Comparison of ENCODE assay signal across 8 mouse cellular contexts in genomic region chr13:104285737-104286311, GRCm38 (mm10). TPM values are rescaled to one million over a fixed set of nuclear protein-coding genes. Genes with fewer than 3 reads are reported as not detected.
DNase-seq lines count a peak whose midpoint lies in the region; ATAC-seq and TF ChIP-seq lines count a peak whose summit lies in the region.

No protein-coding gene starts in this region.

- no peaks in the 10 kb centered on the region for H3K27me3 ChIP-seq in forebrain, postnatal 0 days (ENCODE audit: insufficient read depth, low read length)
- H3K27me3 ChIP-seq in hindbrain, postnatal 0 days (ENCODE audit: insufficient read depth, low read length): no peaks in the 10 kb centered on the region
- H3K27me3 ChIP-seq in midbrain, embryonic 12.5 days: no peaks in the 10 kb centered on the region

- H3K4me2 ChIP-seq in forebrain, postnatal 0 days (ENCODE audit: low read depth): peak overlapping the region; percentile 68
- peak overlapping the region; percentile 77 for H3K4me2 ChIP-seq in hindbrain, postnatal 0 days (ENCODE audit: low read depth, low read length)
- peak overlapping the region; percentile 65 for H3K4me2 ChIP-seq in midbrain, embryonic 12.5 days (replicated peaks)

- no peak for TF ChIP-seq CTCF in forebrain, postnatal 0 days (IDR thresholded peaks at IDR 0.05; ENCODE audit: low read depth)
- no peak for TF ChIP-seq CTCF in hindbrain, postnatal 0 days (IDR thresholded peaks at IDR 0.05; ENCODE audit: low read depth)

- peak; percentile 95 for DNase-seq in heart, adult 11 months
- DNase-seq in heart, postnatal 25 days (ENCODE audit: low spot score): no peak
- DNase-seq in cerebellum, adult 11-12 months: peak; percentile 14
- DNase-seq in forebrain, postnatal 0 days: peak; percentile 35
- DNase-seq in hindbrain, postnatal 0 days (ENCODE audit: low spot score): peak; percentile 52
- peak; percentile 13 for DNase-seq in left cerebral cortex, postnatal 4 days
- DNase-seq in thymus, postnatal 10 days (ENCODE audit: low spot score in 2 of 2): peak; percentile 15 to 26

- peak overlapping the region; percentile 44 for H3K4me3 ChIP-seq in forebrain, postnatal 0 days (ENCODE audit: low read depth, low read length)
- peak overlapping the region; percentile 40 for H3K4me3 ChIP-seq in hindbrain, postnatal 0 days (ENCODE audit: low read length)
- H3K4me3 ChIP-seq in midbrain, embryonic 12.5 days: peak overlapping the region; percentile 47

- no peak for ATAC-seq in forebrain, postnatal 0 days
- ATAC-seq in hindbrain, postnatal 0 days: no peak
- no peak for ATAC-seq in midbrain, embryonic 12.5 days (ENCODE audit: low FRiP score, low read depth)

- H3K9me3 ChIP-seq in forebrain, postnatal 0 days (ENCODE audit: low read length): no peaks in the 10 kb centered on the region
- H3K9me3 ChIP-seq in hindbrain, postnatal 0 days (ENCODE audit: low read length): no peaks in the 10 kb centered on the region
- H3K9me3 ChIP-seq in midbrain, embryonic 12.5 days: no peaks in the 10 kb centered on the region

- 2% methylated on average over 10 of the region's 10 CpGs for WGBS in forebrain, postnatal 0 days
- WGBS in hindbrain, postnatal 0 days: under 1% methylated on average over 10 of the region's 10 CpGs
- under 1% methylated on average over 10 of the region's 10 CpGs for WGBS in midbrain, embryonic 12.5 days

- no peaks in the 10 kb centered on the region; the same call in 1 of the 2 replicates for H3K4me1 ChIP-seq in forebrain, postnatal 0 days (ENCODE audit: insufficient read depth)
- peaks cover 3% of the 10 kb centered on the region; the same call in 1 of the 2 replicates for H3K4me1 ChIP-seq in hindbrain, postnatal 0 days (ENCODE audit: insufficient read depth, low read length)
- peaks cover 16% of the 10 kb centered on the region for H3K4me1 ChIP-seq in midbrain, embryonic 12.5 days

- peak overlapping the region; percentile 51 for H3K9ac ChIP-seq in forebrain, postnatal 0 days
- H3K9ac ChIP-seq in hindbrain, postnatal 0 days (replicated peaks; ENCODE audit: low read length): peak overlapping the region; percentile 18
- peak overlapping the region; percentile 46; the same call in 1 of the 2 replicates for H3K9ac ChIP-seq in midbrain, embryonic 12.5 days (replicated peaks)

- H3K27ac ChIP-seq in forebrain, postnatal 0 days (ENCODE audit: low read depth, low read length): peak overlapping the region; percentile 74
- peak overlapping the region; percentile 64 for H3K27ac ChIP-seq in hindbrain, postnatal 0 days
- peak overlapping the region; percentile 35; the same call in 1 of the 2 replicates for H3K27ac ChIP-seq in midbrain, embryonic 12.5 days (replicated peaks)

- no peaks in the 10 kb centered on the region for H3K36me3 ChIP-seq in forebrain, postnatal 0 days (ENCODE audit: insufficient read depth)
- H3K36me3 ChIP-seq in hindbrain, postnatal 0 days (ENCODE audit: insufficient read depth, low read length): no peaks in the 10 kb centered on the region
- no peaks in the 10 kb centered on the region for H3K36me3 ChIP-seq in midbrain, embryonic 12.5 days

- intact Hi-C loops in heart, postnatal 25 days (cut with DNase I): loop anchor here (2.0 to 5.0 kb wide), 3 partner anchors 395 to 656 kb away; no protein-coding TSS in a partner anchor
- intact Hi-C loops in left cerebral cortex, postnatal 4 days (cut with DNase I): loop anchor here (2.0 to 10.0 kb wide), 4 partner anchors 236 to 649 kb away; no protein-coding TSS in a partner anchor

RNA-seq across cellular contexts. Expression of gene Adamts6, which starts 1.8 kb away (rescaled TPM):
- total RNA-seq in heart, postnatal 25 days (2021): 1 to 10 TPM; 3.5 to 3.8 TPM
- total RNA-seq in forebrain, postnatal 0 days (2014; rRNA removed): 3.5 and 4.6 TPM in 2 replicates
- polyA plus RNA-seq in forebrain, postnatal 0 days (2015; fragmentation: Nextera tagmentation; extraction: Ambion mirVana): 0.26 and 0.62 TPM in 2 replicates
- 6.1 and 8.9 TPM in 2 replicates for total RNA-seq in hindbrain, postnatal 0 days (2014; rRNA removed)
- polyA plus RNA-seq in hindbrain, postnatal 0 days (2015; fragmentation: Nextera tagmentation; extraction: Ambion mirVana): 1.1 TPM in 2 replicates
- total RNA-seq in left cerebral cortex, postnatal 4 days (2021): 1 to 10 TPM; 3.5 to 3.7 TPM
- polyA plus RNA-seq in midbrain, embryonic 12.5 days (2016; fragmentation: Nextera tagmentation; extraction: Ambion mirVana): 2.9 and 4.6 TPM in 2 replicates

RNA-seq across cellular contexts. Expression of gene Ppwd1, which starts 57.2 kb away (rescaled TPM):
- 1 to 10 TPM; 5.9 to 6.1 TPM for total RNA-seq in heart, postnatal 25 days (2021)
- 7.8 and 10.0 TPM in 2 replicates for total RNA-seq in forebrain, postnatal 0 days (2014; rRNA removed)
- 4.4 and 4.6 TPM in 2 replicates for polyA plus RNA-seq in forebrain, postnatal 0 days (2015; fragmentation: Nextera tagmentation; extraction: Ambion mirVana)
- total RNA-seq in hindbrain, postnatal 0 days (2014; rRNA removed): 4.3 and 5.9 TPM in 2 replicates
- polyA plus RNA-seq in hindbrain, postnatal 0 days (2015; fragmentation: Nextera tagmentation; extraction: Ambion mirVana): 6.3 and 6.9 TPM in 2 replicates
- total RNA-seq in left cerebral cortex, postnatal 4 days (2021): 10 to 100 TPM; 10.9 to 12.5 TPM
- polyA plus RNA-seq in midbrain, embryonic 12.5 days (2016; fragmentation: Nextera tagmentation; extraction: Ambion mirVana): 13.2 and 13.6 TPM in 2 replicates

RNA-seq across cellular contexts. Expression of gene Cenpk, which starts 57.4 kb away (rescaled TPM):
- under 1 TPM; 0.22 to 0.57 TPM for total RNA-seq in heart, postnatal 25 days (2021)
- total RNA-seq in forebrain, postnatal 0 days (2014; rRNA removed): 3.5 and 10.7 TPM in 2 replicates
- polyA plus RNA-seq in forebrain, postnatal 0 days (2015; fragmentation: Nextera tagmentation; extraction: Ambion mirVana): 13.5 and 15.2 TPM in 2 replicates
- 2.5 and 3.0 TPM in 2 replicates for total RNA-seq in hindbrain, postnatal 0 days (2014; rRNA removed)
- 18.2 and 19.8 TPM in 2 replicates for polyA plus RNA-seq in hindbrain, postnatal 0 days (2015; fragmentation: Nextera tagmentation; extraction: Ambion mirVana)
- 1 to 10 TPM; 3.4 to 5.1 TPM for total RNA-seq in left cerebral cortex, postnatal 4 days (2021)
- polyA plus RNA-seq in midbrain, embryonic 12.5 days (2016; fragmentation: Nextera tagmentation; extraction: Ambion mirVana): 64.0 and 68.2 TPM in 2 replicates
